Comparison of ENCODE assay signal across 15 mouse cellular contexts in genomic region chr15:59845158-59845739, GRCm38 (mm10).
DNase-seq lines count a peak whose midpoint lies in the region; TF ChIP-seq lines count a peak whose summit lies in the region.
"Had no signal": no experiment of that assay in that cellular context is flagged by ENCODE, and none has a peak within 500 bp of the region (broad histone marks: within the 10 kb centered on the region; RNA-seq: fewer than 3 reads in every experiment).

No protein-coding gene starts in this region.

- TF ChIP-seq CTCF in layer of hippocampus, adult 2 months (conservative IDR thresholded peaks at IDR 0.05): 0 out of 2 replicates have a peak, but pooled peaks have one; percentile 9

- H3K27ac ChIP-seq in layer of hippocampus, adult 2 months: no peak overlapping the region
- H3K27ac ChIP-seq: forebrain, embryonic 10.5 days; hindbrain, postnatal 0 days; kidney, postnatal 0 days; macrophage had no signal

- intact Hi-C loops in heart, postnatal 25 days (cut with DNase I): no loop called here

- DNase-seq in adrenal gland, adult 8-10 months: peak; percentile 59
- DNase-seq in adrenal gland, adult 18-20 months (ENCODE audit: low spot score in 2 of 2): no peak
- no peak for DNase-seq in layer of hippocampus, adult 2 months (ENCODE audit: low spot score in 2 of 2)
- no peak for DNase-seq in layer of hippocampus, adult 8-10 months (ENCODE audit: low spot score in 2 of 2)
- peak; percentile 38 for DNase-seq in MN1 (ENCODE audit: low spot score)
- peak; percentile 17 for DNase-seq in heart, postnatal 25 days (ENCODE audit: low spot score)
- DNase-seq in spleen, adult 12 weeks (ENCODE audit: low spot score): no peak
- no peak for DNase-seq in frontal cortex, adult 2 months (ENCODE audit: extremely low spot score in 1 of 2, low spot score in 1 of 2)
- DNase-seq: B cell, adult 2 months; cerebellum, adult 18-20 months; spleen, adult 18-20 months had no signal

- H3K4me3 ChIP-seq in layer of hippocampus, adult 2 months: no peak overlapping the region
- H3K4me3 ChIP-seq: forebrain, embryonic 10.5 days had no signal

Comparison
In these comparisons a context has a peak if more than half of its experiments do, and no peak if none do; other contexts are left out.
1. DNase-seq: peak in adrenal gland, adult 8-10 months (single experiment), MN1 (single experiment) and heart, postnatal 25 days (single experiment); none in adrenal gland, adult 18-20 months (0 of 2), layer of hippocampus, adult 2 months (0 of 2), layer of hippocampus, adult 8-10 months (0 of 2), spleen, adult 12 weeks (single experiment) and frontal cortex, adult 2 months (0 of 2).